Mouse (Mus musculus) C2C12 (cell line): ENCODE measurements around the gene Csrp2. TPM values are rescaled to one million over a fixed set of nuclear protein-coding genes. Genes with fewer than 3 reads are reported as not detected.
A peak's percentile ranks its signal among the peaks of the same experiment; 100 is the strongest.

Source experiments
- H3K27me3 ChIP-seq: one replicate; pipeline ENCODE4 v1.6.1; 2011; ENCODE audit not compliant: control insufficient read depth, insufficient read depth, insufficient read length
- H3K36me3 ChIP-seq: one replicate; pipeline ENCODE4 v1.6.1; 2011; ENCODE audit not compliant: control insufficient read depth, insufficient read depth
- H3K4me3 ChIP-seq: one replicate; pipeline ENCODE4 v1.5.1; 2011; ENCODE audit warnings: mild to moderate bottlenecking, control low read depth; ENCODE audit not compliant: poor library complexity, insufficient read depth, severe bottlenecking
- H3K79me2 ChIP-seq: one replicate; pipeline ENCODE4 v1.6.1; 2011; ENCODE audit not compliant: control insufficient read depth, insufficient read depth
- H3K79me3 ChIP-seq: one replicate; pipeline ENCODE4 v1.6.1; 2011; ENCODE audit warnings: low read depth, control low read depth
- H3ac ChIP-seq: one replicate; pipeline ENCODE3; 2011; ENCODE audit warnings: low read depth; ENCODE audit not compliant: control insufficient read depth, insufficient read length
- CEBPB ChIP-seq: IDR thresholded peaks from one replicate; pipeline ENCODE4 v1.6.1; 2011; ENCODE audit warnings: low read depth, mild to moderate bottlenecking, control low read depth, moderate library complexity
- CTCF ChIP-seq: IDR thresholded peaks from one replicate; pipeline ENCODE4 v1.5.1; 2011; ENCODE audit not compliant: control insufficient read depth, insufficient read depth, insufficient read length
- FOSL1 ChIP-seq: IDR thresholded peaks from one replicate; pipeline ENCODE4 v1.8.0; 2011; ENCODE audit warnings: mild to moderate bottlenecking, low read length; ENCODE audit not compliant: poor library complexity, insufficient read depth, severe bottlenecking
- MAX ChIP-seq: IDR thresholded peaks from one replicate; pipeline ENCODE4 v1.6.1; 2011; ENCODE audit warnings: mild to moderate bottlenecking, control low read depth
- MYOD1 ChIP-seq: IDR thresholded peaks from one replicate; pipeline ENCODE4 v1.6.1; 2011; ENCODE audit warnings: low read depth; ENCODE audit not compliant: control insufficient read depth, insufficient read length
- MYOG ChIP-seq: IDR thresholded peaks from one replicate; pipeline ENCODE4 v1.6.1; 2011; ENCODE audit not compliant: control insufficient read depth, insufficient read length; ENCODE audit errors: extremely low read depth
- USF1 ChIP-seq: IDR thresholded peaks from one replicate; pipeline ENCODE4 v1.6.1; 2011; ENCODE audit warnings: low read depth, mild to moderate bottlenecking, control low read depth, moderate library complexity
- polyA plus RNA-seq: library from polyadenylated mRNA; unstranded; fragments of >200 nt; fragmentation: generic; extraction: Trizol; gene quantifications from one replicate; pipeline ENCODE4 v1.2.1, GENCODE M21; 2012; ENCODE audit warnings: missing spikeins

The Csrp2 gene
- polyA plus RNA-seq, 1 experiment = 398 TPM

GRCm38 (mm10) chr10:110921890-110922289, 2.3 kb downstream of the Csrp2 start:
- H3K4me3 ChIP-seq = no peak overlapping the region
- peaks cover 58% of the 10 kb centered on the region for H3K79me3 ChIP-seq
- H3K79me2 ChIP-seq = peaks cover 68% of the 10 kb centered on the region
- TF ChIP-seq FOSL1 = no peak
- no peak for TF ChIP-seq USF1
- TF ChIP-seq MAX = no peak
- TF ChIP-seq MYOG = no peak
- no peak for TF ChIP-seq CTCF
- TF ChIP-seq MYOD1 = no peak
- TF ChIP-seq CEBPB = no peak
- peak overlapping the region; percentile 51 for H3ac ChIP-seq
- H3K27me3 ChIP-seq = no peaks in the 10 kb centered on the region
- peaks cover 13% of the 10 kb centered on the region for H3K36me3 ChIP-seq

GRCm38 (mm10) chr10:110922612-110923011, 3.0 kb downstream of the Csrp2 start:
- peaks cover 60% of the 10 kb centered on the region for H3K79me3 ChIP-seq
- H3ac ChIP-seq = no peak overlapping the region
- peaks cover 13% of the 10 kb centered on the region for H3K36me3 ChIP-seq
- peaks cover 75% of the 10 kb centered on the region for H3K79me2 ChIP-seq
- H3K4me3 ChIP-seq = no peak overlapping the region
- TF ChIP-seq CEBPB (no peak), MYOD1 (no peak), MYOG (no peak), USF1 (no peak), CTCF (no peak), MAX (no peak), FOSL1 (no peak)
- no peaks in the 10 kb centered on the region for H3K27me3 ChIP-seq

GRCm38 (mm10) chr10:110927491-110927890, 7.9 kb downstream of the Csrp2 start:
- Histone ChIP-seq H3ac (no peak overlapping the region), H3K79me3 (peaks cover 63% of the 10 kb centered on the region), H3K36me3 (peaks cover 19% of the 10 kb centered on the region), H3K27me3 (no peaks in the 10 kb centered on the region), H3K4me3 (no peak overlapping the region), H3K79me2 (peaks cover 95% of the 10 kb centered on the region)
- no peak for TF ChIP-seq MYOD1
- TF ChIP-seq MYOG = no peak
- TF ChIP-seq FOSL1 = no peak
- TF ChIP-seq USF1 = no peak
- no peak for TF ChIP-seq CTCF
- TF ChIP-seq MAX = no peak
- TF ChIP-seq CEBPB = no peak

GRCm38 (mm10) chr10:110929756-110930155, 10.2 kb downstream of the Csrp2 start:
- Histone ChIP-seq H3K79me2 (peaks cover 91% of the 10 kb centered on the region), H3K27me3 (no peaks in the 10 kb centered on the region), H3K36me3 (peaks cover 19% of the 10 kb centered on the region), H3ac (no peak overlapping the region), H3K4me3 (no peak overlapping the region), H3K79me3 (peaks cover 41% of the 10 kb centered on the region)
- TF ChIP-seq CEBPB = no peak
- no peak for TF ChIP-seq CTCF
- no peak for TF ChIP-seq FOSL1
- no peak for TF ChIP-seq MAX
- TF ChIP-seq MYOG = no peak
- no peak for TF ChIP-seq USF1
- TF ChIP-seq MYOD1 = no peak

- H3K4me3 ChIP-seq = peak overlapping the region; percentile 3
- TF ChIP-seq FOSL1 (no peak), MYOG (no peak), CTCF (no peak), MYOD1 (no peak)
Measured at GRCm38 (mm10) chr10:110931161-110931912, 11.7 kb downstream of the Csrp2 start.

GRCm38 (mm10) chr10:110931913-110932560, 12.4 kb downstream of the Csrp2 start:
- Histone ChIP-seq H3ac (peak overlapping the region; percentile 36), H3K4me3 (peak overlapping the region; percentile 3), H3K27me3 (no peaks in the 10 kb centered on the region), H3K36me3 (peaks cover 42% of the 10 kb centered on the region), H3K79me3 (peaks cover 22% of the 10 kb centered on the region), H3K79me2 (peaks cover 68% of the 10 kb centered on the region)
- TF ChIP-seq CEBPB (no peak), MYOG (no peak), MYOD1 (peak; percentile 22), MAX (peak; percentile 56)

More at GRCm38 (mm10) chr10:110931161-110931912, 11.7 kb downstream of the Csrp2 start:
- no peaks in the 10 kb centered on the region for H3K27me3 ChIP-seq
- H3K79me3 ChIP-seq = peaks cover 26% of the 10 kb centered on the region
- H3ac ChIP-seq = peak overlapping the region; percentile 36
- H3K79me2 ChIP-seq = peaks cover 75% of the 10 kb centered on the region
- H3K36me3 ChIP-seq = peaks cover 35% of the 10 kb centered on the region
